In genomic region chr2:181871039-181871438, GRCm38 (mm10) we compare ENCODE assay signal across 25 mouse cellular contexts. TPM values are rescaled to one million over a fixed set of nuclear protein-coding genes. Genes with fewer than 3 reads are reported as not detected.
DNase-seq lines count a peak whose midpoint lies in the region; ATAC-seq and TF ChIP-seq lines count a peak whose summit lies in the region.
"Had no signal": no experiment of that assay in that cellular context is flagged by ENCODE, and none has a peak within 500 bp of the region (broad histone marks: within the 10 kb centered on the region; RNA-seq: fewer than 3 reads in every experiment).

No protein-coding gene starts in this region.

- H3K4me3 ChIP-seq in forebrain, embryonic 12.5 days (replicated peaks): no peak overlapping the region
- no peak overlapping the region for H3K4me3 ChIP-seq in forebrain, embryonic 11.5 days (ENCODE audit: low read depth, low read length)
- no peak overlapping the region for H3K4me3 ChIP-seq in hindbrain, embryonic 16.5 days (ENCODE audit: low read length)
- H3K4me3 ChIP-seq in hindbrain, embryonic 14.5 days (replicated peaks; ENCODE audit: low read length): no peak overlapping the region
- no peak overlapping the region for H3K4me3 ChIP-seq in limb, embryonic 11.5 days (ENCODE audit: low read depth, low read length)
- H3K4me3 ChIP-seq in limb, embryonic 10.5 days: no peak overlapping the region
- no peak overlapping the region for H3K4me3 ChIP-seq in stomach, embryonic 16.5 days (replicated peaks; ENCODE audit: low read length)
- no peak overlapping the region for H3K4me3 ChIP-seq in stomach, postnatal 0 days (ENCODE audit: low read depth, low read length)
- H3K4me3 ChIP-seq: heart, embryonic 10.5 days; limb, embryonic 13.5 days; liver, embryonic 13.5 days had no signal

- TF ChIP-seq EP300 in stomach, postnatal 0 days (optimal IDR thresholded peaks at IDR 0.05): no peak

- no peak overlapping the region for H3K27ac ChIP-seq in forebrain, embryonic 12.5 days
- H3K27ac ChIP-seq in forebrain, embryonic 11.5 days (ENCODE audit: low read depth, low read length): no peak overlapping the region
- H3K27ac ChIP-seq in hindbrain, embryonic 16.5 days (ENCODE audit: low read depth, low read length): no peak overlapping the region
- no peak overlapping the region for H3K27ac ChIP-seq in hindbrain, embryonic 14.5 days
- H3K27ac ChIP-seq in limb, embryonic 11.5 days (replicated peaks; ENCODE audit: low read depth, low read length): no peak overlapping the region
- no peak overlapping the region for H3K27ac ChIP-seq in limb, embryonic 10.5 days
- H3K27ac ChIP-seq in stomach, embryonic 16.5 days (ENCODE audit: low read length): no peak overlapping the region
- H3K27ac ChIP-seq in stomach, postnatal 0 days (replicated peaks): no peak overlapping the region
- H3K27ac ChIP-seq: heart, embryonic 10.5 days; limb, embryonic 13.5 days; liver, embryonic 13.5 days had no signal

- 0 out of 2 replicates have a peak, but pooled peaks cover 6% of the 10 kb centered on the region for H3K4me1 ChIP-seq in forebrain, embryonic 12.5 days
- no peaks in the 10 kb centered on the region for H3K4me1 ChIP-seq in forebrain, embryonic 11.5 days (replicated peaks; ENCODE audit: control insufficient read depth, insufficient read depth, low read length)
- peaks cover under 1% of the 10 kb centered on the region; the same call in 1 of the 2 replicates for H3K4me1 ChIP-seq in hindbrain, embryonic 16.5 days (ENCODE audit: control insufficient read depth, insufficient read depth, low read depth, low read length)
- H3K4me1 ChIP-seq in hindbrain, embryonic 14.5 days (replicated peaks; ENCODE audit: control insufficient read depth, insufficient read depth, low read length): no peaks in the 10 kb centered on the region
- no peaks in the 10 kb centered on the region for H3K4me1 ChIP-seq in limb, embryonic 11.5 days (ENCODE audit: control insufficient read depth, insufficient read depth, low read length)
- no peaks in the 10 kb centered on the region for H3K4me1 ChIP-seq in limb, embryonic 10.5 days
- H3K4me1 ChIP-seq in stomach, embryonic 16.5 days (ENCODE audit: control insufficient read depth, insufficient read depth, low read length): no peaks in the 10 kb centered on the region
- no peaks in the 10 kb centered on the region for H3K4me1 ChIP-seq in stomach, postnatal 0 days (replicated peaks; ENCODE audit: control insufficient read depth, insufficient read depth)
- H3K4me1 ChIP-seq: heart, embryonic 10.5 days; limb, embryonic 13.5 days had no signal

- 0 out of 2 replicates have a peak, but pooled peaks have one; percentile 33 for ATAC-seq in forebrain, embryonic 12.5 days (ENCODE audit: low FRiP score)
- ATAC-seq in forebrain, embryonic 11.5 days (replicated peaks; ENCODE audit: low FRiP score): no peak
- 0 out of 2 replicates have a peak, but pooled peaks have one; percentile 30 for ATAC-seq in hindbrain, embryonic 16.5 days
- no peak; the same call in 1 of the 2 replicates for ATAC-seq in hindbrain, embryonic 14.5 days (ENCODE audit: low FRiP score)
- ATAC-seq in limb, embryonic 11.5 days (ENCODE audit: insufficient number of reproducible peaks, low FRiP score, low TSS enrichment, low read depth): 0 out of 2 replicates have a peak, but pooled peaks have one; percentile 51
- peak; percentile 56; the same call in 1 of the 2 replicates for ATAC-seq in stomach, embryonic 16.5 days (ENCODE audit: insufficient read depth, low FRiP score)
- ATAC-seq in stomach, postnatal 0 days (ENCODE audit: low FRiP score, low TSS enrichment): no peak
- ATAC-seq: inflammation-experienced regulatory T-cells, adult 6 months had no signal

- no peak for DNase-seq in forebrain, embryonic 11.5 days (ENCODE audit: low spot score)
- DNase-seq in hindbrain, embryonic 14.5 days (ENCODE audit: low spot score): no peak
- no peak for DNase-seq in limb, embryonic 11.5 days (ENCODE audit: low spot score)
- no peak for DNase-seq in limb, embryonic 10.5 days (ENCODE audit: low spot score)
- no peak for DNase-seq in stomach, postnatal 0 days (ENCODE audit: low spot score)
- DNase-seq: adrenal gland, adult 8-10 months; cerebellum, adult 2 months; cerebellum, postnatal 14 days; gastrocnemius, postnatal 14 days; heart, postnatal 36 days; kidney, adult 9 months; kidney, postnatal 25 days; liver, embryonic 13.5 days; lung, embryonic 14.5 days; lung, postnatal 14 days; midbrain, embryonic 14.5 days; right cerebral cortex, postnatal 4 days; thymus, postnatal 4 days had no signal

- 97% methylated on average over 2 of the region's 2 CpGs for WGBS in forebrain, embryonic 12.5 days
- 95% methylated on average over 2 of the region's 2 CpGs for WGBS in forebrain, embryonic 11.5 days
- 97% methylated on average over 2 of the region's 2 CpGs for WGBS in hindbrain, embryonic 16.5 days
- 95% methylated on average over 2 of the region's 2 CpGs for WGBS in hindbrain, embryonic 14.5 days
- 91% methylated on average over 2 of the region's 2 CpGs for WGBS in limb, embryonic 11.5 days
- WGBS in limb, embryonic 10.5 days: 93% methylated on average over 2 of the region's 2 CpGs
- 91% methylated on average over 2 of the region's 2 CpGs for WGBS in stomach, embryonic 16.5 days
- WGBS in stomach, postnatal 0 days: 95% methylated on average over 2 of the region's 2 CpGs

- no peak overlapping the region for H3K9ac ChIP-seq in forebrain, embryonic 12.5 days
- no peak overlapping the region for H3K9ac ChIP-seq in forebrain, embryonic 11.5 days (ENCODE audit: low read length)
- no peak overlapping the region for H3K9ac ChIP-seq in hindbrain, embryonic 16.5 days (ENCODE audit: low read depth, low read length)
- H3K9ac ChIP-seq in hindbrain, embryonic 14.5 days: no peak overlapping the region
- H3K9ac ChIP-seq in limb, embryonic 11.5 days (ENCODE audit: low read length): no peak overlapping the region
- no peak overlapping the region for H3K9ac ChIP-seq in stomach, embryonic 16.5 days (ENCODE audit: low read length)
- no peak overlapping the region for H3K9ac ChIP-seq in stomach, postnatal 0 days (ENCODE audit: low read length)
- H3K9ac ChIP-seq: limb, embryonic 13.5 days; liver, embryonic 13.5 days; lung, embryonic 14.5 days had no signal

- peaks cover 45% of the 10 kb centered on the region for H3K36me3 ChIP-seq in forebrain, embryonic 12.5 days (replicated peaks)
- H3K36me3 ChIP-seq in forebrain, embryonic 11.5 days (ENCODE audit: control insufficient read depth, insufficient read depth, low read length): peaks cover 2% of the 10 kb centered on the region; the same call in 1 of the 2 replicates
- peaks cover 11% of the 10 kb centered on the region for H3K36me3 ChIP-seq in hindbrain, embryonic 16.5 days (ENCODE audit: control insufficient read depth, insufficient read depth, low read length)
- peaks cover 53% of the 10 kb centered on the region for H3K36me3 ChIP-seq in hindbrain, embryonic 14.5 days (replicated peaks; ENCODE audit: control insufficient read depth, insufficient read depth)
- peaks cover 4% of the 10 kb centered on the region; the same call in 1 of the 2 replicates for H3K36me3 ChIP-seq in limb, embryonic 11.5 days (ENCODE audit: control insufficient read depth, insufficient read depth, low read length)
- peaks cover 81% of the 10 kb centered on the region for H3K36me3 ChIP-seq in limb, embryonic 10.5 days
- peaks cover 15% of the 10 kb centered on the region for H3K36me3 ChIP-seq in stomach, embryonic 16.5 days (ENCODE audit: control insufficient read depth, insufficient read depth, low read length)
- H3K36me3 ChIP-seq in stomach, postnatal 0 days (ENCODE audit: control insufficient read depth, insufficient read depth, low read length): no peaks in the 10 kb centered on the region

- no peaks in the 10 kb centered on the region for H3K9me3 ChIP-seq in forebrain, embryonic 12.5 days
- H3K9me3 ChIP-seq in forebrain, embryonic 11.5 days (ENCODE audit: control insufficient read depth, low read length): no peaks in the 10 kb centered on the region
- H3K9me3 ChIP-seq in hindbrain, embryonic 16.5 days (ENCODE audit: control insufficient read depth, low read length): no peaks in the 10 kb centered on the region
- H3K9me3 ChIP-seq in hindbrain, embryonic 14.5 days (ENCODE audit: control insufficient read depth, low read length): no peaks in the 10 kb centered on the region
- H3K9me3 ChIP-seq in limb, embryonic 11.5 days (ENCODE audit: control insufficient read depth, low read length): no peaks in the 10 kb centered on the region
- H3K9me3 ChIP-seq in limb, embryonic 10.5 days (replicated peaks): no peaks in the 10 kb centered on the region
- H3K9me3 ChIP-seq in stomach, embryonic 16.5 days (replicated peaks; ENCODE audit: control insufficient read depth, low read length): no peaks in the 10 kb centered on the region
- no peaks in the 10 kb centered on the region for H3K9me3 ChIP-seq in stomach, postnatal 0 days (ENCODE audit: control insufficient read depth, low read length)
- H3K9me3 ChIP-seq: G1E; heart, embryonic 10.5 days; limb, embryonic 13.5 days; liver, embryonic 13.5 days had no signal

- no peak for TF ChIP-seq CTCF in stomach, postnatal 0 days (IDR thresholded peaks at IDR 0.05; ENCODE audit: low read depth)

- no peak overlapping the region for H3K4me2 ChIP-seq in forebrain, embryonic 12.5 days
- no peak overlapping the region for H3K4me2 ChIP-seq in forebrain, embryonic 11.5 days (ENCODE audit: low read depth, low read length, severe bottlenecking)
- no peak overlapping the region for H3K4me2 ChIP-seq in hindbrain, embryonic 16.5 days (ENCODE audit: low read length)
- H3K4me2 ChIP-seq in hindbrain, embryonic 14.5 days (replicated peaks): no peak overlapping the region
- no peak overlapping the region for H3K4me2 ChIP-seq in limb, embryonic 11.5 days (ENCODE audit: low read depth, severe bottlenecking)
- H3K4me2 ChIP-seq in stomach, embryonic 16.5 days (ENCODE audit: low read depth, low read length): no peak overlapping the region
- H3K4me2 ChIP-seq in stomach, postnatal 0 days (replicated peaks; ENCODE audit: low read depth): no peak overlapping the region
- H3K4me2 ChIP-seq: limb, embryonic 13.5 days; liver, embryonic 13.5 days; lung, embryonic 14.5 days had no signal

- H3K27me3 ChIP-seq in forebrain, embryonic 12.5 days: no peaks in the 10 kb centered on the region
- H3K27me3 ChIP-seq in forebrain, embryonic 11.5 days (ENCODE audit: control insufficient read depth, insufficient read depth, low read length): no peaks in the 10 kb centered on the region
- no peaks in the 10 kb centered on the region for H3K27me3 ChIP-seq in hindbrain, embryonic 16.5 days (replicated peaks; ENCODE audit: control insufficient read depth, insufficient read depth, low read length)
- H3K27me3 ChIP-seq in hindbrain, embryonic 14.5 days (ENCODE audit: control insufficient read depth, insufficient read depth, low read length): no peaks in the 10 kb centered on the region
- no peaks in the 10 kb centered on the region for H3K27me3 ChIP-seq in limb, embryonic 11.5 days (ENCODE audit: control insufficient read depth, insufficient read depth, low read length)
- no peaks in the 10 kb centered on the region for H3K27me3 ChIP-seq in limb, embryonic 10.5 days (ENCODE audit: low read depth, poor library complexity, severe bottlenecking)
- H3K27me3 ChIP-seq in stomach, embryonic 16.5 days (ENCODE audit: control insufficient read depth, insufficient read depth, low read length): no peaks in the 10 kb centered on the region
- no peaks in the 10 kb centered on the region for H3K27me3 ChIP-seq in stomach, postnatal 0 days (ENCODE audit: control insufficient read depth, insufficient read depth, low read length)
- H3K27me3 ChIP-seq: limb, embryonic 13.5 days; liver, embryonic 13.5 days had no signal

RNA-seq across cellular contexts. Expression of gene Polr3k, which starts 6.9 kb away (rescaled TPM):
- polyA plus RNA-seq in forebrain, embryonic 12.5 days (2016; fragmentation: Nextera tagmentation; extraction: Ambion mirVana): 100.0 and 104 TPM in 2 replicates
- 99.4 and 103 TPM in 2 replicates for polyA plus RNA-seq in forebrain, embryonic 11.5 days (2014; fragmentation: Nextera tagmentation; extraction: Ambion mirVana)
- 69.8 and 79.0 TPM in 2 replicates for polyA plus RNA-seq in hindbrain, embryonic 16.5 days (2015; fragmentation: Nextera tagmentation; extraction: Ambion mirVana)
- polyA plus RNA-seq in hindbrain, embryonic 14.5 days (2014; fragmentation: Nextera tagmentation; extraction: Ambion mirVana): 75.7 and 80.9 TPM in 2 replicates
- 97.2 and 102 TPM in 2 replicates for polyA plus RNA-seq in limb, embryonic 11.5 days (2014; fragmentation: Nextera tagmentation; extraction: Ambion mirVana)
- 101 and 105 TPM in 2 replicates for polyA plus RNA-seq in limb, embryonic 10.5 days (2016; fragmentation: Nextera tagmentation; extraction: Ambion mirVana)
- 76.8 and 79.1 TPM in 2 replicates for polyA plus RNA-seq in stomach, embryonic 16.5 days (2015; fragmentation: Nextera tagmentation; extraction: Ambion mirVana)
- polyA plus RNA-seq in stomach, postnatal 0 days (2015; fragmentation: Nextera tagmentation; extraction: Ambion mirVana): 50.9 and 52.5 TPM in 2 replicates

RNA-seq across cellular contexts. Expression of gene Pcmtd2, which starts 33.4 kb away (rescaled TPM):
- polyA plus RNA-seq in forebrain, embryonic 12.5 days (2016; fragmentation: Nextera tagmentation; extraction: Ambion mirVana): 36.2 and 36.9 TPM in 2 replicates
- polyA plus RNA-seq in forebrain, embryonic 11.5 days (2014; fragmentation: Nextera tagmentation; extraction: Ambion mirVana): 27.1 and 33.4 TPM in 2 replicates
- 27.7 and 31.0 TPM in 2 replicates for polyA plus RNA-seq in hindbrain, embryonic 16.5 days (2015; fragmentation: Nextera tagmentation; extraction: Ambion mirVana)
- 29.0 and 32.6 TPM in 2 replicates for polyA plus RNA-seq in hindbrain, embryonic 14.5 days (2014; fragmentation: Nextera tagmentation; extraction: Ambion mirVana)
- 42.6 and 44.1 TPM in 2 replicates for polyA plus RNA-seq in limb, embryonic 11.5 days (2014; fragmentation: Nextera tagmentation; extraction: Ambion mirVana)
- 22.9 and 32.8 TPM in 2 replicates for polyA plus RNA-seq in limb, embryonic 10.5 days (2016; fragmentation: Nextera tagmentation; extraction: Ambion mirVana)
- polyA plus RNA-seq in stomach, embryonic 16.5 days (2015; fragmentation: Nextera tagmentation; extraction: Ambion mirVana): 29.3 and 33.0 TPM in 2 replicates
- 16.4 and 18.6 TPM in 2 replicates for polyA plus RNA-seq in stomach, postnatal 0 days (2015; fragmentation: Nextera tagmentation; extraction: Ambion mirVana)

Comparison
In these comparisons a context has a peak if more than half of its experiments do, and no peak if none do; other contexts are left out.
1. ATAC-seq: peak in forebrain, embryonic 12.5 days (single experiment), hindbrain, embryonic 16.5 days (single experiment), limb, embryonic 11.5 days (single experiment) and stomach, embryonic 16.5 days (single experiment); none in forebrain, embryonic 11.5 days (single experiment), hindbrain, embryonic 14.5 days (single experiment) and stomach, postnatal 0 days (single experiment).